Mouse (Mus musculus): ENCODE data around the gene Wwc1. TPM values are rescaled to one million over a fixed set of nuclear protein-coding genes. Genes with fewer than 3 reads are reported as not detected.
"Not testable (repeated sequence)": the region's sequence is repeated elsewhere in the genome, so short reads cannot be mapped to it uniquely, and the experiment has no call there.

Gene Wwc1
- total and polyA plus RNA-seq, 2 experiments from 2014 or later, result 9.2 to 11.9 TPM

DNA sequence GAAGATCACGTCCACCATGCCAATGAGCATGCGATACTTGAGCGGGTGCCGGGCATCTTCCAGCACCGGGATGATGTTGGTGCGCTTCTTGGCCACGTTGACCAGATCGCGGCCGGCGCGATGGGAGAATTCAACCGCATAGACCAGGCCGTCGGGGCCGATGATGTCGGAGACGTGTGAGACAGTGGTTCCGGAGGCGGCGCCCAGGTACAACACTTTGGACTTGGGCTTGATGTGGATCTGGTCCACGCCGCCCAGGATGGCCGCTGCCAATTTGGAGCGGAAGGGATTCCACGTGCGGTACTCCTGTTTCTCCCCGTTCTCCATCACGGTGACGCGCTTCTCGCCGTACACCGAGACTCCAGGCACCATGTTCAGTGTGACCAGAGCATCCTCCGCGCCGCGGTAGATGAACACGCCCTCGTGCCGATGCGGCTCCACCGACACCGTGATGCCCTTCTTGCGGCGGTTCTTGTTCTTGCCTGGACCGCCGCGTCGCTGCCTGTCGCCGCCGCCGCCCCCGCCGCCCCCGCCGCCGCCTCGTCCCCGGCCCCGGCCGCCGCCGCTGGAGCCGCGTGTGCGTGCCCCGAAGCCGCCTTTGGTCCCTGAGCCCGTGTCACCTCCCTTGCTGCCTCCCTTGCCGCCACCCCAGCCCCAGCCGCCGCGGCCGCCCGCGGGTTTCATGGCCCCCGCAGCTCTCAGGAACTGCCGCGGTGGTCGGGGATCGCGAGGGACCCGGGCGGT lies 182.4 kb downstream of the Wwc1 start:
- Histone ChIP-seq H3K27ac (ENCODE audit: low read depth, low read length) (peak overlapping the region; percentile 95), H3K36me3 (ENCODE audit: insufficient read depth, low read length) (no peaks in the 10 kb centered on the region), H3K9ac (replicated peaks; ENCODE audit: low read length, poor library complexity, severe bottlenecking) (peak overlapping the region; percentile 92), H3K4me3 (ENCODE audit: low read depth, low read length) (peak overlapping the region; percentile 61), H3K9me3 (ENCODE audit: low read length) (no peaks in the 10 kb centered on the region), H3K27me3 (ENCODE audit: insufficient read depth, low read length) (no peaks in the 10 kb centered on the region), H3K4me1 (ENCODE audit: insufficient read depth, low read length) (peaks cover 6% of the 10 kb centered on the region), H3K4me2 (ENCODE audit: low read depth, low read length, poor library complexity, severe bottlenecking) (peak overlapping the region; percentile 59)
- TF ChIP-seq CTCF (IDR thresholded peaks at IDR 0.05), result no peak
- DNase-seq (ENCODE audit: low spot score) (peak; percentile 44), ATAC-seq (ENCODE audit: low FRiP score) (peak; percentile 77)
- 2% methylated on average over 66 of the region's 86 CpGs for WGBS

DNA sequence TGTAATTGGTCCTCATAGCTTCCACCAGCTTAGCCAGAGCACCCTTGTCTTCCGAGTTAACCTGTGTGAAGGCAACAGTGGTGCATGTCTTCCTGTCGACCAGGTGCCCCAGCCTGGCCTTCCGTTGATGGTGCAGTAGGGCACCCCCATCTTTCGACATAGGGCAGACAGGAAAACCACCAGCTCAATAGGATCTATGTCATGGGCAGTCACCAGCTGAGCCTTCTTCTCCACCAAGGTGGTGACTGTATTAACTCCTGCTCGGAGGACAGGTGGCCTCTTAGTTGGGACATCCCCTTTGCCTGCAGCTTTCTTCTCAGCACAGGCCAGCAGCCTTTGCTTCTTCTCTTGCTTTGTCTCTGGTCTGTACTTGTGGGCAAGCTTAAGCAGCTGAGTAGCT lies 187.5 kb downstream of the Wwc1 start:
- H3K4me1 ChIP-seq (ENCODE audit: insufficient read depth, low read length); H3K36me3 ChIP-seq (ENCODE audit: insufficient read depth, low read length); H3K9me3 ChIP-seq (ENCODE audit: low read length); DNase-seq (ENCODE audit: low spot score); H3K4me2 ChIP-seq (ENCODE audit: low read depth, low read length, poor library complexity, severe bottlenecking); H3K4me3 ChIP-seq (ENCODE audit: low read depth, low read length); H3K27ac ChIP-seq (ENCODE audit: low read depth, low read length); H3K27me3 ChIP-seq (ENCODE audit: insufficient read depth, low read length); ATAC-seq (ENCODE audit: low FRiP score); H3K9ac ChIP-seq (replicated peaks; ENCODE audit: low read length, poor library complexity, severe bottlenecking): not testable (repeated sequence)
- 82% methylated on average over 5 of the region's 5 CpGs for WGBS

DNA sequence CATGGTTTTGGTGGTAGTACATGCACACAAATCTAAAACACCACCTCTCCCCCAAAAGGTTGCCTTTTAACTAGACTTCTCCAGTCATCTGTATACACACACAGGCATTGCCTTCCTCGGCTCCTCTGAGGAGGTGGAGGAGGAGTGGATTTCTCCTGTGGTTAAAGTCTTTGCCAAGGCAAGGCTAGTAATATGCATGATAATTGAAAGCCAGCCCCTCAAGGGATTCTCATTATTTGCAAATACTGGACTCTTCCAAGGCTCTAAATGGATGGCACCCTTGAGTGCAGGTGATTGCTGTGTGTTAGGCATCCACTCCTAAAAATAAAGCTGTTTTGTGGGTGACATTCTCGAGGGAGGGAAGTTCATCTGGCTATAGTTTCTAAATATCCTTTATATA lies 191.9 kb downstream of the Wwc1 start:
- Histone ChIP-seq H3K27ac (ENCODE audit: low read depth, low read length) (no peak overlapping the region), H3K4me2 (ENCODE audit: low read depth, low read length, poor library complexity, severe bottlenecking) (no peak overlapping the region), H3K4me1 (ENCODE audit: insufficient read depth, low read length) (no peaks in the 10 kb centered on the region), H3K9ac (replicated peaks; ENCODE audit: low read length, poor library complexity, severe bottlenecking) (no peak overlapping the region), H3K36me3 (ENCODE audit: insufficient read depth, low read length) (peaks cover 13% of the 10 kb centered on the region), H3K9me3 (ENCODE audit: low read length) (no peaks in the 10 kb centered on the region), H3K4me3 (ENCODE audit: low read depth, low read length) (no peak overlapping the region), H3K27me3 (ENCODE audit: insufficient read depth, low read length) (no peaks in the 10 kb centered on the region)
- WGBS, result 50% methylated on average over 2 of the region's 2 CpGs
- no peak for TF ChIP-seq CTCF (IDR thresholded peaks at IDR 0.05)
- no peak for DNase-seq (ENCODE audit: low spot score)
- ATAC-seq (ENCODE audit: low FRiP score), result no peak

Other genes starting within 250 kb of the Wwc1 start
- 78.5 and 94.7 TPM in 2 replicates for gene Pank3, start 211.0 kb downstream of the Wwc1 start, total RNA-seq (2014; rRNA removed)
- gene Pank3, start 211.0 kb downstream of the Wwc1 start, polyA plus RNA-seq (2015; fragmentation: Nextera tagmentation; extraction: Ambion mirVana), result 11.3 and 11.7 TPM in 2 replicates
- 57.1 and 75.5 TPM in 2 replicates for gene Fbll1, start 181.6 kb downstream of the Wwc1 start, total RNA-seq (2014; rRNA removed)
- gene Fbll1, start 181.6 kb downstream of the Wwc1 start, polyA plus RNA-seq (2015; fragmentation: Nextera tagmentation; extraction: Ambion mirVana), result 31.0 and 34.6 TPM in 2 replicates
- 41.3 and 45.8 TPM in 2 replicates for gene Rars, start 146.0 kb downstream of the Wwc1 start, total RNA-seq (2014; rRNA removed)
- 61.9 and 66.2 TPM in 2 replicates for gene Rars, start 146.0 kb downstream of the Wwc1 start, polyA plus RNA-seq (2015; fragmentation: Nextera tagmentation; extraction: Ambion mirVana)